Mouse (Mus musculus) G1E (cell line): ENCODE data around the gene Upk2.

Experiments
- CTCF ChIP-seq: IDR thresholded peaks from 2 replicates; pipeline ENCODE4 v1.5.1; 2012; ENCODE audit warnings: low read depth, low read length, inconsistent platforms, mixed read lengths
- TAL1 ChIP-seq: conservative IDR thresholded peaks from 2 replicates; pipeline ENCODE4 v1.6.1; 2012; ENCODE audit warnings: low read depth, low read length, inconsistent platforms, mixed read lengths

DNA sequence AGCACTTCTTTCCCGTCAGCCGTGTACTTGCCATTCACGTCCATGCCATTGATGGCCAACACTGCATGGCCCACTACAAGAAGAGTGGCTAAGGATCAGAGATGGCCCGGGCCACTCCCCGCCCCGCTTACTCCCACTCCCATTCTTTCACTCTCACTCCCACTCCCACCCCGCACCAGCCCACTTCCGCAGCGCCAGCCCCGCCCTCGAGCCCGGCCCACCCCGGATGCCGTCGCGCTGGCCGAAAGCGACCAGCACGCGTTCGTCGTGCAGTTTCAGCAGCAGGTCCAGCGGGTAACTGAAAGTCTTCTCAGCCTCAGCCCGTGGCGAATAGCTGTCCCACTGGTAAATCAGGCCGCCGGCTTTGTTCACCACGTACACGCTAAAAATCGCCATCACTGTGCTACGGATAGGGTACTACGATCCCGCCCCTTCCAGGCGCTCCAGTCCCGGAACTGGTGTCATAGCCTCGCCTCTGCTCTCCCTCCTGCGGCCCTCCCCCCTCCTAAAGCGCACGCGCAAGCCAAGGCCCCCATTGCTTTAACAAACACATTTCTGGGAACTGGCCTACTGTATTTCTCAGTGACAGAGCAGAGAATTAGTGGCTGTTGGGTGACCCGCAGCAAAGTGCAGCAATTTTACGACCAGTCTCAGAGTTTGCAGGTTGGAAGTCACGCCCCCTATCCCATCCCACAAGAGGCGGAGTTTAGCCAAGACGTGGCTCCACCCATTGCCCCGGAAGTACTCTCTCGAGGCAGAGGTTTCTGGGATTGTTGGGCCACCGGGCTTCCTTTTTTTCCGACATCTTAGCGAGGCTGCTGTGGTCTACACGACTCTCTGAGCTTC, 47.6 kb downstream of the Upk2 start, which contains the start of the genes Rps25 and Trappc4:
- TF ChIP-seq CTCF (no peak), TAL1 (no peak)
